Mouse (Mus musculus) erythroblast, embryonic 14.5 days (primary cell): ENCODE data around the gene Ppme1.

Experiments
- GATA1 ChIP-seq: IDR thresholded peaks from 2 replicates; pipeline ENCODE4 v1.6.1; 2012; ENCODE audit warnings: low read length, inconsistent platforms, mixed read lengths
- TAL1 ChIP-seq: IDR thresholded peaks from 3 replicates; pipeline ENCODE4 v1.6.1; 2012; ENCODE audit warnings: low read length, inconsistent platforms, mixed read lengths

- TF ChIP-seq TAL1 = no peak
- no peak for TF ChIP-seq GATA1
These were observed 8.9 kb downstream of the Ppme1 start for GRCm38 (mm10) chr7:100363162-100363561.
